Mouse (Mus musculus) liver, postnatal 0 days (tissue): ENCODE measurements at regions not wholly inside any gene's neighbourhood (a gene's known extent, or its start where the extent isn't known, plus 50 kb on each side); places are given as distances from the start of the nearest gene placed in this dataset.

ENCODE experiments used
- ATAC-seq: fragments of 200-750 bp; cut with Nextera tagmentation; 2 replicates; pipeline ENCODE4 v1.8.0; 2017; ENCODE audit warnings: mild to moderate bottlenecking, moderate library complexity
- DNase-seq: peaks from one replicate; pipeline ENCODE4 v3.0.0-alpha.2; 2016
- H3K27ac ChIP-seq: fragments of 300-500 bp; sonication (generic); 2 replicates; pipeline ENCODE4 v1.5.1; 2014; ENCODE audit warnings: antibody characterized with exemption, moderate library complexity, mild to moderate bottlenecking, low read depth
- H3K27me3 ChIP-seq: fragments of 300-500 bp; sonication (generic); 2 replicates; pipeline ENCODE4 v1.6.1; 2014; ENCODE audit warnings: low read length, control low read depth, mixed read lengths; ENCODE audit not compliant: insufficient read depth
- H3K36me3 ChIP-seq: fragments of 300-500 bp; sonication (generic); replicated peaks from 2 replicates; pipeline ENCODE4 v1.6.1; 2014; ENCODE audit warnings: mild to moderate bottlenecking, control low read depth, low read length, moderate library complexity, mixed read lengths; ENCODE audit not compliant: insufficient read depth
- H3K4me1 ChIP-seq: fragments of 300-500 bp; sonication (generic); 2 replicates; pipeline ENCODE4 v1.6.1; 2014; ENCODE audit warnings: antibody characterized with exemption, mild to moderate bottlenecking, control low read depth; ENCODE audit not compliant: insufficient read depth
- H3K4me2 ChIP-seq: fragments of 300-500 bp; sonication (generic); 2 replicates; pipeline ENCODE4 v1.6.1; 2014; ENCODE audit warnings: low read depth, mild to moderate bottlenecking, low read length, moderate library complexity, mixed read lengths
- H3K4me3 ChIP-seq: fragments of 300-500 bp; sonication (generic); 2 replicates; pipeline ENCODE4 v1.5.1; 2014; ENCODE audit warnings: low read depth, low read length
- H3K9ac ChIP-seq: fragments of 300-500 bp; sonication (generic); replicated peaks from 2 replicates; pipeline ENCODE4 v1.6.1; 2014; ENCODE audit warnings: mild to moderate bottlenecking, moderate library complexity
- H3K9me3 ChIP-seq: fragments of 300-500 bp; sonication (generic); 2 replicates; pipeline ENCODE4 v1.6.1; 2016; ENCODE audit warnings: mild to moderate bottlenecking, control low read depth, low read length, mixed read lengths
- CTCF ChIP-seq: sonication (generic); IDR thresholded peaks from 2 replicates; pipeline ENCODE4 v1.5.1; 2016; ENCODE audit warnings: antibody characterized with exemption, low read depth
- EP300 ChIP-seq: IDR thresholded peaks from 2 replicates; pipeline ENCODE4 v1.6.1; 2016; ENCODE audit warnings: antibody characterized with exemption, low read depth, mild to moderate bottlenecking
- WGBS: fragments of 180-500 bp; shearing (Covaris S2); extraction: QIAGEN DNeasy Blood & Tissue Kit; methylation state at CpG from one replicate; pipeline ENCODE4 v1.1.7; 2014; ENCODE audit not compliant: insufficient replicate concordance; 5-methylcytosine and 5-hydroxymethylcytosine counted together

DNA sequence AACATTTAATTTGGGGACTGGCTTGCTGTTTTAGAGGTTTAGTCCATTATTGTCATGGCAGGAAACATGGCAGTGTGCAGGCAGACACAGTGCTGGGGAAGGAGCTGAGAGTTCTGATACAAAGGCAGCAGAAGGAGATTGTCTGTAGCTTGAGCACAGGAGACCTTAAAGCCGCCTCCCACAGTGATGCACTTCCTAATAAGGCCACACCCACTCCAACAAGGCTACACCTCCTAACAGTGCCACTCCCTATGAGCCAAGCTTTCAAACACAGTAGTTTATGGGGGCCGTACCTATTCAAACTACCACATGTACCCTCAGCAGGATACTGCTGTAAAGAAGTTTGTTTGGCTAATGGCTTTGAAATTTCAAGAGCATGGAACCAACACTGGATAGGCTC lies 113.3 kb upstream of the Zfp217 start:
- WGBS = 93% methylated on average over 2 of the region's 2 CpGs
- Histone ChIP-seq H3K27ac (no peak overlapping the region), H3K4me2 (no peak overlapping the region), H3K9ac (no peak overlapping the region), H3K36me3 (no peaks in the 10 kb centered on the region), H3K4me3 (no peak overlapping the region), H3K4me1 (no peaks in the 10 kb centered on the region), H3K9me3 (no peaks in the 10 kb centered on the region), H3K27me3 (no peaks in the 10 kb centered on the region)
- DNase-seq = no peak
- ATAC-seq = no peak
- TF ChIP-seq EP300 (no peak), CTCF (no peak)

DNA sequence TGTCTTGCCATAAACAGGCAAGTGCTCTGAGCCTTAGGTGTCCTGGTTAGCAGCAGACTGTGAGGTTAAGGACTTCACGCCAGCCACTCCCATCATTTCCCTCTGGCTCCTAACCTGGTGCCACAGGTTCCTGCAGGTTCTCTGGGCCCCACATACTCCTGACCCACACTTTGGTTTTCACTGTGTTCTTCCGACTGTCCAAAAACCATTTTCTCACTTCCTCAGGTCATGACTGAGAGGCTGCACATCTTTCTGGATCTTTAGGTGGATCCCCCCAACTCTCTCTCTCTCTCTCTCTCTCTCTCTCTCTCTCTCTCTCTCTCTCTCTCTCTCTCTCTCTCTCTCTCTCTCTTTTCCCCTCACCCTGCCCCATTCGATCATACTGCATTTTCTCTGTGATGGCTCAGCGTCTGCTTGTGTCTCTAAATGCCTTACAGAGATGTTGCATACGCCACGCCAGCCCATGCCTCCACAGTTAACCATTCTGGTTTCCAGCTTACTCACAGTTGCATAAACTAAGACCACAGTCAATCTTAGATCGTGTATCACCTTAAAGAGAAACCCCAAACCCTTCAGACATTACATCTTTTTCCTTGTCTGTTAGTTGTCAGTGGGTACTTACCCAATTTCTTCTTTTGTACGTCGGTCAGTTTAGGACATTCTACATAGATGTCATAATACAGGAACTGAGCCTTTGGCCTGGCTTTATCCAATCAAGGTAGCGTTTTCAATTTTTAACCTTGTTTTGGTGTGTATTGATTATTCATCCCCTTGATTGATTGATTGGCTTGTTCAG lies 112.0 kb upstream of the Zfp217 start:
- ATAC-seq (no peak), DNase-seq (no peak)
- Histone ChIP-seq H3K4me2 (no peak overlapping the region), H3K9ac (no peak overlapping the region), H3K4me3 (no peak overlapping the region), H3K36me3 (no peaks in the 10 kb centered on the region), H3K27ac (no peak overlapping the region), H3K27me3 (no peaks in the 10 kb centered on the region), H3K9me3 (no peaks in the 10 kb centered on the region), H3K4me1 (no peaks in the 10 kb centered on the region)
- TF ChIP-seq CTCF = no peak
- no peak for TF ChIP-seq EP300
- 77% methylated on average over 10 of the region's 10 CpGs for WGBS

- Histone ChIP-seq H3K27ac (0 out of 2 replicates have a peak overlapping the region, but pooled peaks have one; percentile 7), H3K27me3 (no peaks in the 10 kb centered on the region), H3K4me2 (no peak overlapping the region), H3K4me1 (no peaks in the 10 kb centered on the region), H3K36me3 (no peaks in the 10 kb centered on the region), H3K9ac (no peak overlapping the region), H3K9me3 (no peaks in the 10 kb centered on the region), H3K4me3 (no peak overlapping the region)
- TF ChIP-seq EP300 (no peak), CTCF (no peak)
- ATAC-seq (peak; percentile 30; the same call in 1 of the 2 replicates), DNase-seq (no peak)
- WGBS = 52% methylated on average over 11 of the region's 13 CpGs
Measured at GRCm38 (mm10) chr2:170258367-170258766, 110.5 kb upstream of the Zfp217 start.

DNA sequence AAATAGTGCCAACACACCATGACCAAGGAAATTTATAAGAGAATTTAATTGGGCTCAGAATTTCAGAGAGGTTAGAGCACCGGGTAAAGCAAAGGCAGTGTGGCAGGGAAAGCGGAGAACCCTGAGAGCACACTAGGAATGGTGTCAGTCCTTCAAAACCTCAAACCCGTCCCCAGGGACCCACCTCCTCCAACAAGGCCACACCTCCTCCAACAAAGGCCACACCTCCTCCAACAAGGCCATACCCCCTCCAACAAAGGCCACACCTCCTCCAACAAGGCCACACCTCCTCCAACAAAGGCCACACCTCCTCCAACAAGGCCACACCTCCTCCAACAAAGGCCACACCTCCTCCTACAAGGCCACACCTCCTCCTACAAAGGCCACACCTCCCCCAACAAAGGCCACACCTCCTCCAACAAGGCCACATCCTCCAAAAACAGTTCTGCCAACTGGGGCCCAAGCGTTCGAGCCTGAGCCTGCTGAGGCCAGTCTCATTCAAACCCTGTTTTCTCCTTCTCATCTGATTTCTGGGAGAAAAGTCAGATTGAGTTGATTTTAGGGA lies 109.8 kb upstream of the Zfp217 start:
- ATAC-seq = no peak
- no peak for DNase-seq
- H3K9ac ChIP-seq = no peak overlapping the region
- no peaks in the 10 kb centered on the region for H3K9me3 ChIP-seq
- no peak overlapping the region for H3K4me3 ChIP-seq
- H3K27me3 ChIP-seq = no peaks in the 10 kb centered on the region
- H3K4me2 ChIP-seq = no peak overlapping the region
- 84% methylated on average over 5 of the region's 5 CpGs for WGBS
- peaks cover 5% of the 10 kb centered on the region; the same call in 1 of the 2 replicates for H3K4me1 ChIP-seq
- 0 out of 2 replicates have a peak overlapping the region, but pooled peaks have one; percentile 7 for H3K27ac ChIP-seq
- TF ChIP-seq CTCF = no peak
- H3K36me3 ChIP-seq = no peaks in the 10 kb centered on the region

DNA sequence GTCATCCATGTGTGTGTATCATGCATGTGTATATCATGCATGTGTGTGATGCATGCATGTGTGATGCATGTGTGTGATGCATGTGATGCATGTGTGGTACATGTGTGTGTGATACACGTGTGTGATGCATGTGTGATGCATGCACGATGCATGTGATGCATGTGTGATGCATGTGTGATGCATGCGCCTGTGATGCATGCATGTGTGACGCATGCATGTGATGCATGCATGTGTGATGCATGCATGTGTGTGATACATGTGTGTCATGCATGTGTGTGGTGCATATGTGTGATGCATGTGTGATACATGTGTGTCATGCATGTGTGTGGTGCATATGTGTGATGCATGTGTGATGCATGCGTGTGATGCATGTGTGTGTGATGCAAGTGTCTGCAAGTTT lies 108.1 kb upstream of the Zfp217 start:
- no peak for ATAC-seq
- DNase-seq = no peak
- TF ChIP-seq EP300 (no peak), CTCF (no peak)

GRCm38 (mm10) chr2:170255533-170255932 lies 107.6 kb upstream of the Zfp217 start:
- ATAC-seq = no peak
- Histone ChIP-seq H3K9ac (no peak overlapping the region), H3K4me3 (no peak overlapping the region), H3K9me3 (no peaks in the 10 kb centered on the region), H3K4me1 (peaks cover 5% of the 10 kb centered on the region; the same call in 1 of the 2 replicates), H3K4me2 (no peak overlapping the region), H3K27me3 (no peaks in the 10 kb centered on the region), H3K36me3 (no peaks in the 10 kb centered on the region), H3K27ac (no peak overlapping the region)
- WGBS = 81% methylated on average over 2 of the region's 2 CpGs
- DNase-seq = no peak
- TF ChIP-seq CTCF = no peak
- no peak for TF ChIP-seq EP300

More for the DNA sequence above, 108.1 kb upstream of the Zfp217 start:
- Histone ChIP-seq H3K4me1 (peaks cover 5% of the 10 kb centered on the region; the same call in 1 of the 2 replicates), H3K36me3 (no peaks in the 10 kb centered on the region), H3K27ac (no peak overlapping the region), H3K9ac (no peak overlapping the region), H3K4me3 (no peak overlapping the region), H3K9me3 (no peaks in the 10 kb centered on the region), H3K27me3 (no peaks in the 10 kb centered on the region), H3K4me2 (no peak overlapping the region)
- 79% methylated on average over 5 of the region's 5 CpGs for WGBS
